Mouse (Mus musculus) monocyte, adult 59 days (primary cell): ENCODE measurements around the gene Apol11a. TPM values are rescaled to one million over a fixed set of nuclear protein-coding genes. Genes with fewer than 3 reads are reported as not detected.

Experiments
- total RNA-seq, 2 experiments: library from RNA; stranded (reverse); gene quantifications; one replicate each; pipeline ENCODE4 v1.2.4; 2023

Gene Apol11a
- total RNA-seq: not detected

DNA sequence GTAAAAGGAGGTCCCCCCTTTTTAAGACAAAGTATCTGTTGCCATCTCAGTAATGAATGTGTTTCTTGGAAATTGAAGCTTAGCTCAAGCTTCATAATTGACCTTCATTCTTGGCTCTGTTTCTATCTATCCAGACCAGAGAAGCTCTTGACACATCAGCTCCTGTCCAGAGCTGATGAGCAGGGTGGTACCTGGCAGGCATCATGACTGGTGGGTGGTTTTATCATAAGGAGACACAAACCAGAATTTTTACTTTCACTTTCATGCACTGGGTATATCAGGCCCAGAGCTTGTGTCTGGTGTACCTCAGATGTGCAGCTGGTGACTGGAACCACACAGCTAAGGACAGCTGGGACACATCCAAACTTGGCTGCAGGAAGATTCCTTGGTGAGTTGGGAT lies at the start of gene Apol11a:
TSS of gene Apol11a (plus strand) at position 306 of the 400 bp plus-strand sequence.

DNA sequence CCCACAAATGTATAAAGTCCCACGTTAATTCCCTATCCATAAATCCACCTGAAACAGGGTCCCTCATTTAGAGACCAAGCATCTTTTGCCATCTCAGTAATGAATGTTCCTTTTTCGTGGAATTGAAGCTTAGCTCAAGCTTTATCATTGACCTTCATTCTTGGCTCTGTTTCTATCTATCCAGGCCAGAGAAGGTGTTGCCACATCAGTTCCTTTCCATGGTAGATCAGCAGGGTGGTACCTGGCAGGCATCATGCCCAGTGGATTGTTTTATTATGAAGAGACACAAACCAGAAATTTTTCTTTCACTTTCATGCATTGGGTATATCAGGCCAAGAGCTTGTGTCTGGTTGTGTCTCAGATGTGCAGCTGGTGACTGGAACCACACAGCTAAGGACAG lies 31.4 kb upstream of the Apol11a start, which contains the start of gene Apol10a:
TSS of gene Apol10a (plus strand) at position 355 of the 400 bp plus-strand sequence.

DNA sequence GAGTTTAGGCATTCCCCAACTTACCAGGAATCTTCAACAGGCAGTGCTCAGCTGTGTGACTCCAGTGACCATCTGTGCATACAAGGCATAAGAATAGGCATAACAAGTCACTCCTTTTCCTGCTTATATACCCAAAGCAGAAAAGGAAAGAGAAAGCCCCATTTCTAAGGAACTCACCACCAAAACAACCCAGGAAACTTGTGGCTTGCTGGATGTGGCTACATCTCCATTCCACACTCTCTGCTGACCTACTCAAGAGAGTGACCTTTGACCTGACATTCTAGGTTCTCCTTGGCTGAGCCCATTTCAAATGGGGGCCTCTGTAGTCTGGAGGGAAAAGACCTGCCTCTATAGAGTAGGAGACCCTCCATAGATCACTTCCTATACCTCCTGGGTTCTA lies 25.1 kb downstream of the Apol11a start, which contains the start of gene Apol7c:
TSS of gene Apol7c (minus strand) at position 101 of the 400 bp plus-strand sequence.

DNA sequence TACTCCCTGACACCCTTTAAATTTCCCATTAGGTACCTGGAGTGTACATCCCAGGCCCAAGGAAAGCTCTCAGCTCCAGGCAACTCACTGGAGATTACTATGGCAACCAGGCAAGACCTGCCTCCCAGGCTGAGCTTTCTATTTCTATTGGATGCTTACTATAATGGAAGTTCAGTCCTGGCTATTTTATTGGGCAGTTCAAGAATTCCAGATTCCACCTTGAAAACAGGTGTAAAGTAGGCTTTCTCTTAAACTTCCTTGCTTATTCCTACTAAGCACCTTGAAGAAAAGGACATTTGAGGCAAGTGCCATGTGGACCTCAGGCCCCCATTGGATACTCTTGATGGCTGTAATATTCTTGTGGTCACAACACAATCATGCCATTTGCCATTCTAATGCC lies 53.7 kb downstream of the Apol11a start, which contains the start of gene 1700025B11Rik:
TSS of gene 1700025B11Rik (minus strand) at position 101 of the 400 bp plus-strand sequence.

Other genes starting within 250 kb of the Apol11a start
- gene Rbfox2, start 201.3 kb upstream of the Apol11a start, total RNA-seq: 1 to 10 TPM; 2.1 to 3.6 TPM
- not detected for gene Apol7a, start 109.2 kb upstream of the Apol11a start, total RNA-seq
- gene Apol9a, start 97.1 kb upstream of the Apol11a start, total RNA-seq: not detected
- not detected for gene Apol7b, start 60.8 kb upstream of the Apol11a start, total RNA-seq
- gene Apol10a, start 31.2 kb upstream of the Apol11a start, total RNA-seq: not detected
- gene Apol7c, start 25.0 kb downstream of the Apol11a start, total RNA-seq: 10 to 100 TPM; 12.9 to 19.1 TPM
- gene 1700025B11Rik, start 53.6 kb downstream of the Apol11a start, total RNA-seq: not detected
- gene Apol10b, start 87.9 kb downstream of the Apol11a start, total RNA-seq: under 1 TPM; 0.55 to 0.82 TPM
- gene Gm36245, start 91.0 kb downstream of the Apol11a start, total RNA-seq: not detected
- gene Apol11b, start 135.0 kb downstream of the Apol11a start, total RNA-seq: not detected
- under 1 TPM; 0.39 to 0.94 TPM for gene Apol7e, start 190.6 kb downstream of the Apol11a start, total RNA-seq
- gene Apol9b, start 220.8 kb downstream of the Apol11a start, total RNA-seq: not detected
- 1 to 10 TPM; 2.8 to 3.5 TPM for gene Apol8, start 248.7 kb downstream of the Apol11a start, total RNA-seq